Mouse (Mus musculus): ENCODE results near the gene Hyal2. TPM values are rescaled to one million over a fixed set of nuclear protein-coding genes. Genes with fewer than 3 reads are reported as not detected.
A peak's percentile ranks its signal among the peaks of the same experiment; 100 is the strongest.

Hyal2 gene
- total RNA-seq, 2 experiments from 2014 or later = 43.4 to 49.7 TPM

- no peak for DNase-seq
These were observed 23.0 kb downstream of the Hyal2 start for GRCm38 (mm10) chr9:107590773-107591060.

GRCm38 (mm10) chr9:107593101-107593976, 25.6 kb downstream of the Hyal2 start:
- DNase-seq = peak; percentile 72

DNA sequence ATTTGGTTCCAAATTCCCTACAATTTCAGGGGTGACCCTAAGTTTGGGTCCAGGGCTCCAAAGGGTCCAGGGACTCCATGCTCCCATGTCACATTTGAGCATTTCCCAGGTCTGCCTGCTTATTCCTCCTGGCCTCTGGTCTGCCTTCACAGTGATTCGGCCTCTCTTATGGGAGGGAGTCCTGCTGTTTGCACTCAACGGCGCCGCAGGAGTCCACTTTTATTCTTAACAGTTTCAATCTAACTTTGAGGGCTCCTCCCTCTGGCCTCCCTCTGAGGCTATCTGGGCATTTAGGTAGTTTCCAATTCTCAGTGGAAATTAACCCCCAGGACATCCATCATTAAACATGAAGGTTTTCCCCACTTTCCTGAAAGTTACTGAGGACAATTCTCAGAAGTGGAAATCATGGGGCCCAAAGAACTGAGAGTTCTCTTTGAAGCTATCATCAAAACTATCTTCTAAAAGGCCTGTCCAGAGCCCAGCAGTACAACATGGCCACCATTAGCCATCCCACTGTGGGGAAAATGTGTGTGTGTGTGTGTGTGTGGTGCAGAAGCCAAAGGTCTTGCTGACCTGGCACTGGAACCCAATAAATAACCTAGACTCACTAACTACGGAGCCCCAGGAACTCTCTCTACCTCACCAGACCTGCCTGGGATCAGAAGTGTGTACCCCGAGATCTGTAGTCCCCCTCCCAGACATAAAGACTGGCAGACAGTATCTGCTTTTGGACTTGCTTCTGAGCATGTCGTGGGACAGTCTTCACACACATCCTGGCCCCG, 26.7 kb downstream of the Hyal2 start:
- DNase-seq = no peak

GRCm38 (mm10) chr9:107596619-107597569, 29.1 kb downstream of the Hyal2 start:
- DNase-seq = peak; percentile 87

GRCm38 (mm10) chr9:107598385-107598784, 30.6 kb downstream of the Hyal2 start:
- no peak for DNase-seq

DNA sequence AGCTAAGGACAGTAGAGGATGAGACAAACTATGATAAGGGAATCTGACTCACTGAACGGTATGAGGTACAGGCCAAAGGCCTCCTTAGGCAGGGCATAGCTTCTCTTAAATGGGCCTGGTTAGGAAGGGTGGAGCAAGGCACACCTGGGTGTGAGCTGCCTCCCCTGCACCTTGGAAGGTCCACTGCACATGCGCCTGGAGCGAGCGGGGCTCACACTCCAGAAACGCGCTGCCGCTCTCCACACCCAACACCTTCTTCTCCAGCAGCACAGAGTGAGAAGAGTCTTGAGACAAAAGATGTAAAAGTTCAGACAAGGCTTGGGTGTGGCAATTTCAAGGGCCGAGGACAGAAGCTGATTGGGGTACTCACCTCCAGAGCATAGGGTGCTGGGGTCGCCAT, 31.7 kb downstream of the Hyal2 start:
- DNase-seq = no peak

DNA sequence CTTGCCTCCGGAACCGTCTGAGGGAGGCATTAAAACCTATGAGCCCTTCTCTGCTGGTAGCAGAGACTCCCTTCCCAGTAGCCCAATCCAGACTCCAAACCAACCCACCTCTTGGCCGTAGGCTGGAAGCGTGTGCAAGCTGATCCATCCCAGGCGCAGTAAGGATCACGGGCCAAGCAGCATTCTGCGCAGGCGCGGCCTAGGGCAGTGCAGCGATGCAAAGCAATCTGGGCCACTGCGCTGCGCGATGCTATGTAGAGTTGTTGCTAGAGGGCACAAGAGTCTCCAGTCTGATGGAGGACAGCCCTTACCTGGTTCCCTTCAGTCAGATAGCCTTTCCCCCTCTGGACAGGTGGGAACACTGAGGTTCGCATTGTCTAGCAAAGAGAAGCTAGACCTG, 32.1 kb downstream of the Hyal2 start:
- DNase-seq = peak; percentile 55

GRCm38 (mm10) chr9:107600745-107601144, 33.0 kb downstream of the Hyal2 start:
- DNase-seq = no peak

- no peak for DNase-seq
These were observed 33.5 kb downstream of the Hyal2 start for GRCm38 (mm10) chr9:107601275-107601674.

DNA sequence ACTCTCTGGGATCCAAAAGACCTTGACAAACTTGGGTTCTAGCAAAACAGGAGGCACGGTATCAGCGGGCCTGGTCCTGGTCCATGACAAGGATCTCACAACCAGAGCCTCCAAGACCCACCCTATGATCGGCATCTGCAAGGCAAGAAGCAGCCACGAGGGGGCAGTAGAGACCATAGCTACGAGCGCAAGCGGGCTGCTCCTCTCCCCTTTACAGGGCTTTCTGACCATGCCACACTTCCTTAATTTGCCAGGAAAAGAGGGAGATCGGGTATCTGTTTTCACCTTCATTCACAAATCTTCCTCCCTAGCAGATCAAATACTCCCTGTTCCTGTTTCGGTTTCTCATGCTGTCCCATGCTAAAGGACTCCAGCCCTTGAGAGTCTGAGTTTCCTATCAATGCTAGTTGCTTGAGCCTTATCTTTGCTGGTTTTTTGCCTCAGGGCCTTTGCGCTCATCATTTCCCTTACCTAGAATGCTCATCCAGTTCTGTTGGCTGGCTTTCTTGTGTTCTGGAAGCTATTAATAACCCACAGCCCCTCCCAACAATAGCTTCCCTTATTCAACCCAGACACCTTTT, 34.4 kb downstream of the Hyal2 start:
- peak; percentile 98 for DNase-seq

- no peak for DNase-seq
These were observed 35.5 kb downstream of the Hyal2 start for GRCm38 (mm10) chr9:107603251-107603650.

GRCm38 (mm10) chr9:107605041-107605661, 37.4 kb downstream of the Hyal2 start:
- DNase-seq = peak; percentile 57

GRCm38 (mm10) chr9:107606591-107606990, 38.8 kb downstream of the Hyal2 start:
- DNase-seq = peak; percentile 64

- DNase-seq = no peak
These were observed 39.3 kb downstream of the Hyal2 start for GRCm38 (mm10) chr9:107607036-107607435.

GRCm38 (mm10) chr9:107607653-107608245, 40.0 kb downstream of the Hyal2 start:
- DNase-seq = no peak

DNA sequence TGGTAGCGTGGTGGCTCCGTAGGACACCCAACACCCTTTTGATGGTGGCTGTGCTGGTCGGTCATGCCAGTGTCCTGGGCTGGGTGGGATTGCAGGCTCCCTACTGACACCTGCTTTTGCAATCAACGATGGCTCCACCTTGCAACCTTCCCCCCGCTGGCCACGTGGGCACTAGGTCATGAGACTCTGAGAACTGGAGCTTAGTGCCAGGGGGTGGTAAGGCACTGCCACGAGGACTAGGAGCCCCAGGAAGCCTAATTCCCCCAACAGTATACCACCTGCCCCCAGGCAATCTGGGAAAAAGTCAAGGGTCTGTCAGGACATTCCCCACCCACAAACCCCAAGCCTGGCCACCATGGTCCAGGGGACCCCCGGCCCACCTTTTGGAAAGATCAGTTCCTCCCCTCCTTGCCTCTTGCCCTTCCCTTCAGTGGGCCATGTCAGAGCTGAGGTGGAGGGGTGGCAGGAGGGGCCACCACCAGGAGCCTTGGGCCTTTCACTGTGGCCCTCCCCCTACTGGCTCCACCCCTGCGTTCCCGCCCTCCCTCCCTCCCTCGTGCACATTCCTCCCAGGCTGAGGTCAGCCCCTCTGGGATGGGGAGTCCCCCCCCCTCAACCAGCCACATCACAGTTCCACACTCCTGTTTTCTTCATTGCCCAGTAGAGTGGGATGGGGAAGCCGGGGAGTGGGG, 41.1 kb downstream of the Hyal2 start, which contains the start of gene Sema3b:
TSS of gene Sema3b (minus strand) at position 489 of the 692 bp plus-strand sequence.
- peak; percentile 59 for DNase-seq

GRCm38 (mm10) chr9:107609433-107609830, 41.7 kb downstream of the Hyal2 start:
- no peak for DNase-seq

DNA sequence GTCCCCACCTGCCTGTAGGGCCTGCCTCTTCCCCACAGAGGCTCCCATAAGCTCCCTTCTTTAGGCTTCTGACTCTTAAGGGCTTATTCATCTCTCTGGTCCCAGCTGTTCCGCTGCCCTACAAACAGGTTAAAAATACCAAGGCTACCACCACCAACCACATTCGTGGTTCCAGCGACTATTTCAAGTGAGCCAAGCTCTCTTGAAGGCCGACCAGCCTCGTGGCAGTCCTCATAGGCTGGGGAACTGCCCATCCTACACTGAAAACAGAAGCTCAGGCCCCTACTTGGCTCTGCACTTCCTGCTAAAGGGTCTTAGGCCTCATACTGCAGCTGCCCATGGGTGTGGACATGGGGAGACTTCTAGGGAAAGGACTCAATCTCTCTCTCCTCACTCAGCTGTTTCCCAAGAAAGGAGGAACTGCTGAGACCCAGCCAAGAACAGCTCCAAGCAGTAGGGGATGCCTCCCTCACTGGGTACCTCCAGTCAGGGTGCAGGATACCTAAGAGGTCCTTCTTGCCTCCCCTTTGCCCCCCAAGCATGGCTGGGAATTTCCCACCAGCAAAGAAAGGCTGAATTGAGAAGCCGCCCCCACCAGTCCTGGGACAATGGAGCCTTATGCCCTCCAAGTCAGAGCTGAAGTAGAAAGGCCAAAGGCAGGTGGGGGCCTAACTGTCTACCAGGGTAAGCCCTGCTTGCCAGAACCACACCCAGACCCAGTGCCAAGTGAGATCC, 43.9 kb downstream of the Hyal2 start:
- DNase-seq = peak; percentile 28

DNA sequence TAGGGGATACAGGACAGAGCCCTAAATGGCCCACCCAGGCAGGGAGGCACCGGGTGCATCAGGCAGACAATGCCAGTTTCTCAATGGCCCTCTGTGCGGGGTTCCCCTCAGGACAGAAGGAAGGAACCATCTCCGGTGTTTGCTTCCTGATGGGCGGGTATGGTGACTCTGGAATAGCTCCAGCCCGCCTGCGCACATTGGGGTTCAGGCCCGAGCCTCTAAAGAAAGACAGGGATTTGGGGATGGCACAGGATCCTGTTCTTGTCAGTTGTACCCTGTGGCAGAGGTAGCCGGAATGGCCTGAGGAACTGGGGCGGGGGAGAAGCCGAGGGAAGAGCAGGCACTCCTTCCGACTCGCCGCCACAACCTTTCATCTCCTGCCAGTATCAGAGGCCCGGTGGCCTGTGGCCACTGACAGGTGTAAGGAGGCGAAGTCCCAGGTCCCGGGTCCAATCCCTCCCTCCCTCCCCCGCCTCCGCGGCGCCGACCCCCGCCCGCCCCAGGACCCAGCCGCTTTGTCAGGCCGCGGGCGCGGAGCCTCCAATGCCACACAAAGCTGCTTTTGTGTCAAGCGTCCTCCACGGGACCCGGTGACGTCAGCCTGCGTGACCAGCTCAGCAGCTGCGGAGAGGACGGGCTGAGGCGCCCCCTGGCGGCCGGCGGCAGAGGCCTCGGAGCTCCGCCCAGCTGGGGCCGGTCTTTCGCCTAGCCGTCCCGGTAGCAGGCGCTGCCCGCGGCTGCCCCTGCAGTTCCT, 44.6 kb downstream of the Hyal2 start:
- DNase-seq = peak; percentile 100
